Mouse (Mus musculus) hindbrain, embryonic 15.5 days (tissue): Measurements from ENCODE around the gene Spag6l. TPM values are rescaled to one million over a fixed set of nuclear protein-coding genes. Genes with fewer than 3 reads are reported as not detected.
"Not testable (repeated sequence)": the region's sequence is repeated elsewhere in the genome, so short reads cannot be mapped to it uniquely, and the experiment has no call there.

Source experiments
- ATAC-seq: fragments of 200-750 bp; cut with Nextera tagmentation; 2 replicates; pipeline ENCODE4 v1.8.0; 2017; ENCODE audit warnings: low read depth, moderate number of reproducible peaks, moderate TSS enrichment; ENCODE audit not compliant: low FRiP score
- H3K27ac ChIP-seq: fragments of 300-500 bp; sonication (generic); replicated peaks from 2 replicates; pipeline ENCODE4 v1.5.1; 2015; ENCODE audit warnings: mild to moderate bottlenecking, inconsistent platforms
- H3K27me3 ChIP-seq: fragments of 300-500 bp; sonication (generic); 2 replicates; pipeline ENCODE4 v1.6.1; 2015; ENCODE audit warnings: control low read depth, inconsistent platforms
- H3K36me3 ChIP-seq: fragments of 300-500 bp; sonication (generic); 2 replicates; pipeline ENCODE4 v1.6.1; 2015; ENCODE audit warnings: control low read depth, inconsistent platforms
- H3K4me1 ChIP-seq: fragments of 300-500 bp; sonication (generic); replicated peaks from 2 replicates; pipeline ENCODE4 v1.6.1; 2015; ENCODE audit warnings: control low read depth, inconsistent platforms
- H3K4me2 ChIP-seq: fragments of 300-500 bp; sonication (generic); 2 replicates; pipeline ENCODE4 v1.6.1; 2015; ENCODE audit warnings: moderate library complexity, mild to moderate bottlenecking, inconsistent platforms
- H3K4me3 ChIP-seq: fragments of 300-500 bp; sonication (generic); 2 replicates; pipeline ENCODE4 v1.5.1; 2015; ENCODE audit warnings: mild to moderate bottlenecking, inconsistent platforms
- H3K9ac ChIP-seq: fragments of 300-500 bp; sonication (generic); 2 replicates; pipeline ENCODE4 v1.6.1; 2015; ENCODE audit warnings: inconsistent platforms
- H3K9me3 ChIP-seq: fragments of 300-500 bp; sonication (generic); 2 replicates; pipeline ENCODE4 v1.6.1; 2016; ENCODE audit warnings: control low read depth, inconsistent platforms
- WGBS: fragments of 180-500 bp; shearing (Covaris S2); methylation state at CpG from one replicate; pipeline ENCODE4 v1.1.7; 2015; 5-methylcytosine and 5-hydroxymethylcytosine counted together
- polyA plus RNA-seq: library from polyadenylated mRNA; unstranded; fragments of >200 nt; fragmentation: Nextera tagmentation; extraction: Ambion mirVana; gene quantifications from 2 replicates; pipeline ENCODE4 v1.2.1, GENCODE M21; 2015

The Spag6l gene
- 16.8 and 18.5 TPM in 2 replicates for polyA plus RNA-seq

DNA sequence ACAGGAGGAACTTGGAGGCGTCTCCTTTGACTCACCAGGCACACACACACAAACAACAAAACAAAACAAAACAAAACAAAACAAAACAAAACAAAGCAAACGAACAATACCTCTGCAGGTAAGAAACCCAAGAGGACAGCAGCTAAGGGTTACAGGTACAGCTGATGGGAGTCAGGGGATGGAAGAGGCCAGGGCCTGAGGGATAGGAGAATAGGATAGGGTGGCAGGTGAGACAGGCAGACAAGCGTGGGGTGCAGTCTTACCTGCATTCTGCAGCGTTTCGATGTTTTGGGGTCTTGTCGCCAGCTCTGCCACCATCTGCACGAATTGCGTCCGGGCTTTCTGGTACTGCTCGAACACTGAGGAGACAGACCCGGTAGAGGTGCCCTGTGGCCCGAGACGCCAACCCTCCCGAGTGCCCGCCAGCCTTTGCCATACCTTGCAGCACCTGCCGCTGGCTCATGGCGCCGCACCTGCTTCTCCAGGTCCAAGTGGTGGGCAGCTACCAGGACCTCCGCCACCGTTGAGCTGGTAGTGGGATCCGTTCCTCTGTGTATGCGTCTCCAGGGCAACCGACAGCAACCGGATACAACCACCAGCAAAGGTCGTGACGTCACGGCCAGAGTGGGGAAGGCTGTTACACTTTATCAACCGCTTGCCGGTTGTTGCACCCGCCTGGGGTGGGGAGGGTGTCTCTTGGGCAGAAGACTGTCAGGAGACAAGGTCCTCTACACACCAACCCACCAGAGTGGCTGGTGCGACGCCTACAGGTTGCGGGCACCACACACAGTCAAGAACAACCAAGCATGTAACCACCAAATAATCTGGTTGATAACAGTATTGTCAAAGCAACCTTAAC, at the start of gene Spag6l:
TSS of gene Spag6l (minus strand) at position 700 of the 859 bp plus-strand sequence.
- H3K9ac ChIP-seq, result peak within 1 kb of the TSS; percentile 63
- peak within 1 kb of the TSS; percentile 60 for H3K27ac ChIP-seq
- H3K36me3 ChIP-seq, result no peaks in the 10 kb centered on the region
- H3K4me1 ChIP-seq, result no peaks in the 10 kb centered on the region
- no peaks in the 10 kb centered on the region for H3K27me3 ChIP-seq
- peak within 1 kb of the TSS; percentile 88 for H3K4me2 ChIP-seq
- peak; percentile 96 for ATAC-seq
- no peaks in the 10 kb centered on the region for H3K9me3 ChIP-seq
- H3K4me3 ChIP-seq, result peak within 1 kb of the TSS; percentile 81
- 6% methylated on average over 33 of the region's 33 CpGs for WGBS

DNA sequence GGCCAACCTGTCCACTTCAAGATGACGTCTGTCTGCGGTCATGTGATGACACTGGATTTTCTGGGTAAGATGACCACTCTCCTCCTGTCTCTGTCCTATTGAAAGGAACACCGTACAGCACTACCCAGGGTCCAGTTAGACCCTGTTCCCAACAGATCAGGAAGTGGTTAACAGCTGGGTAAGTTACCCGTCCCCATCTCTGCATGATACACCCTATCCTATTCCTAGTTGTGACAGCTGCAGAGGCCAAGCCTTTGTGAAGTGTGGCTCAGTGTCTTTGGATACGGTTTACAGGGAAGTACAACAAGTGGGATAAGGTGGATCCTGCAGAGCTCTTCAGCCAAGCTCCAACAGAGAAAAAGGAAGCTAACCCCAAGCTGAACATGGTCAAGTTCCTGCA, 49.8 kb upstream of the Spag6l start:
- Histone ChIP-seq H3K36me3 (peaks cover 81% of the 10 kb centered on the region), H3K27ac (no peak overlapping the region), H3K27me3 (no peaks in the 10 kb centered on the region), H3K9ac (no peak overlapping the region), H3K4me3 (no peak overlapping the region), H3K9me3 (no peaks in the 10 kb centered on the region), H3K4me2 (no peak overlapping the region), H3K4me1 (no peaks in the 10 kb centered on the region)
- 94% methylated on average over 5 of the region's 5 CpGs for WGBS
- ATAC-seq, result no peak

DNA sequence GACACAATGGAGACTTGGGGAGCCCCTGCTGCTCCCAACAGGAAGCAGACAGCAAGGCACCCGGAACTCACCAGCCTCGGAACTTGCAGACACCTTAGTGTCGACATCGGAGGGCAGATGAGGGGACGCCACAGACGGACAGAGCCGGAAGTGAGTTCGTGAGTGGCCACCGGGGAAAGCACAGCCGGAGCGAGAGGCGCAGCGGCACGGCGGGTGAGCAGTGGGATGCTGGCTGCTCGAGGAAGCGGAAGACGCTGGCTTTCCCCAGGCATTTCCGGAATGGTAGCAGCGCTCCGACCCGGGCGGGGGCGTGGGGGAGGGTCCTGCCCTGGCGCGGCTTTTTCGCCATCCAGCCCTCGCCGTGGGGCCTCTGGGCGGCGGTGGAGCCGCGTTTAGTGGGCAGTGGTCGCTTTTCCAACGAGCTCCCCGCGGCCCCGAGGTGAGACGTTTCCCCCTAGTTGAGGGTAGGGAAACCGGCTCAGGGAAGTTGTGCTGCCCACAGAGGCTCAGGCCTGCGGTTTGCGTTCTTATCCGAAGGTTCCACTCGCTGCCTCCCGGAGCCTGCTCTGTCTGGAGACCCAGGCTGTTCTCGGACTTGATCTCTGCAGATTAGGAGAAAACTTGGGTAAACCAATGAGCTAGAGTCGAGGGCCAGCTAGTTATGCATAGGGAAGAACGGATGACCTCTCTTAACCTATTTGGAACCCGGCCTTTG, 41.5 kb upstream of the Spag6l start, which contains the start of the genes Top3b and Vpreb1:
TSS of gene Top3b (plus strand) at position 120 of the 715 bp plus-strand sequence.
TSS of gene Vpreb1 (minus strand) at position 227 of the 715 bp plus-strand sequence.
- H3K27ac ChIP-seq, result peak within 1 kb of the TSS; percentile 91
- under 1% methylated on average over 48 of the region's 49 CpGs for WGBS
- peak; percentile 97 for ATAC-seq

DNA sequence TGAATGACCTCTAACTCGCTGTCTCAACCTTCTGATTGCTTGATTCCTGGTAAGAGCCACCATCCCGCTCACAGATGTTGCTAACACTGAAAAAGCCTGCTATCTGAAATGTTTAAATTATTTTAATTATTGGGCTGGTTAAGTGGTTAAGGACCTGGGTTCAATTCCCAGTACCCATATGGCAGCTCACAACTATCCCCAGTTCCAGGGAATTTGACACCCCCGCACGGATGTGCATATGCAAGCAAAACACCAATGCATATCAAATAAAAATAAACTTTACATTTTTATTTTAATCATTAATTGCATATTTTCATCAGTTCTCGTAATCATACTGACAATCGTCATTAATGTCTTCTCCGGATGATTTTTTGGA, 41.0 kb upstream of the Spag6l start:
- H3K9ac ChIP-seq, result peak overlapping the region; percentile 83
- no peaks in the 10 kb centered on the region for H3K9me3 ChIP-seq
- H3K36me3 ChIP-seq, result peaks cover 3% of the 10 kb centered on the region; the same call in 1 of the 2 replicates
- H3K4me3 ChIP-seq, result peak overlapping the region; percentile 76
- 36% methylated on average over 7 of the region's 7 CpGs for WGBS
- H3K27ac ChIP-seq, result peak overlapping the region; percentile 91
- peak overlapping the region; percentile 61 for H3K4me2 ChIP-seq
- H3K27me3 ChIP-seq, result no peaks in the 10 kb centered on the region
- H3K4me1 ChIP-seq, result peaks cover 20% of the 10 kb centered on the region
- peak; percentile 65 for ATAC-seq

More for the DNA sequence above, 41.5 kb upstream of the Spag6l start, which contains the start of the genes Top3b and Vpreb1:
- Histone ChIP-seq H3K4me3 (peak within 1 kb of the TSS; percentile 76), H3K9ac (peak within 1 kb of the TSS; percentile 83), H3K9me3 (no peaks in the 10 kb centered on the region), H3K4me1 (peaks cover 20% of the 10 kb centered on the region), H3K4me2 (peak within 1 kb of the TSS; percentile 61), H3K36me3 (peaks cover 7% of the 10 kb centered on the region), H3K27me3 (no peaks in the 10 kb centered on the region)

DNA sequence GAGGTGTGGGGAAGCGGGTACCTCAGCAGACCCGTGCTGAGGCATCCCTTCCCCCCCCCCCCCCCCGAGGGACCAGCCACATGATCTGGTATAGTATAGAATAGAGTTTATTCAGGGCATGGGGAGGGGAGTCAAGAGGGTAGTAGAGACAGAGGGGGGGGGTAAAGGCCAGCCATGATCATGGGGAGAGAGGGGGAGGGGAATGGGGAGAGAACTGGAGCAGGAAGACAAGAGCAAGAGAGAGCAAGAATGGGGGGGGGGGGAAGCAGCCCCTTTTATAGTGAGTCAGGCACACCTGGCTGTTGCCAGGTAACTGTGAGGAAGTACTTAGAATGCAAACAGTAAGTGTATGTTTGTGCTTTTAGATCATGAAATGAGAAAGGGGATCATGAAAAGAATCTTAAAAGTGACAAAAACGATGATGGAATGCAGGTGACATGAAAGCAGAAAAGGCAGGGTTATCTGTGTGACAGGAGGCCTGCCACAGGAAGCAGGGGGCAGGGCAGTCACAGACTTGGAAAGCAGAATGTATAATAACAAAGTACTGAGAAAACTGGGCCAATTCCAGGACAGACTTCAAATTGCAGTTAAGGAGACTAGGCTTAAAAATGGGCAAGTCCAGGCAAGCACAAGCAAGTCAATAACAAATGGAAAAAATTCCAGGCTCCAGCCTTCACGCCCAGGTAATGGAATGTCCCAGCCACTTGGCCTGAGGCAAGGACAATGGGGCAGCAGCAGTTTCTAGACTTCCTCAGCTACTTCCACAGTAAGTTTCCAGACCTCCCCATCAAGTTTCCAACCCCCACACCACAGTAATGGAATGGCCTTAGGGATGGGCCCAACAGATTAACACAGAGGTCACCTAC, 36.7 kb upstream of the Spag6l start:
- Histone ChIP-seq H3K27me3 (no peaks in the 10 kb centered on the region), H3K4me1 (peaks cover 3% of the 10 kb centered on the region; the same call in 1 of the 2 replicates), H3K9me3 (no peaks in the 10 kb centered on the region), H3K4me3 (no peak overlapping the region), H3K4me2 (no peak overlapping the region), H3K36me3 (no peaks in the 10 kb centered on the region), H3K27ac (no peak overlapping the region), H3K9ac (no peak overlapping the region)
- WGBS, result 52% methylated on average over 4 of the region's 5 CpGs
- ATAC-seq, result no peak

DNA sequence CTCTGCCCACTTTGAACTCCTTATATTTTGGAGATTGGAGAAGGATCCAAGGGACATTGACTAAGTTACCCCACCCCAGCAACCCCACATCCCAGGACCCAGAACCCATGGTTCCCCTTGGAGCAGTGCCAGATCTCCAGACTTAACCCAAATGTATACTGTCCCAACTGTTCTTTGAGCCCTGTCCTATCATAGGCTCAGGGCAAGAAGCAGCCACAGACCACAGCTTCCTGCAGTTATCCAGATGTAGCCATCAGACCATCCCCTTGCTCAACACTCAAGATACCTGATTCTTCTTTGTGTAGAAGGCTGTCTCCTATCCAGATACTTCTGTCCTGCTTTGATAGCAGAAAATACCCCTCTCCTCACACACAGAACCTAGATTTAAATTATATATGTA, 36.0 kb upstream of the Spag6l start:
- Histone ChIP-seq H3K4me3 (no peak overlapping the region), H3K9me3 (no peaks in the 10 kb centered on the region), H3K27me3 (no peaks in the 10 kb centered on the region), H3K36me3 (no peaks in the 10 kb centered on the region), H3K9ac (no peak overlapping the region), H3K4me1 (peaks cover 2% of the 10 kb centered on the region; the same call in 1 of the 2 replicates), H3K4me2 (no peak overlapping the region), H3K27ac (no peak overlapping the region)
- ATAC-seq, result no peak

DNA sequence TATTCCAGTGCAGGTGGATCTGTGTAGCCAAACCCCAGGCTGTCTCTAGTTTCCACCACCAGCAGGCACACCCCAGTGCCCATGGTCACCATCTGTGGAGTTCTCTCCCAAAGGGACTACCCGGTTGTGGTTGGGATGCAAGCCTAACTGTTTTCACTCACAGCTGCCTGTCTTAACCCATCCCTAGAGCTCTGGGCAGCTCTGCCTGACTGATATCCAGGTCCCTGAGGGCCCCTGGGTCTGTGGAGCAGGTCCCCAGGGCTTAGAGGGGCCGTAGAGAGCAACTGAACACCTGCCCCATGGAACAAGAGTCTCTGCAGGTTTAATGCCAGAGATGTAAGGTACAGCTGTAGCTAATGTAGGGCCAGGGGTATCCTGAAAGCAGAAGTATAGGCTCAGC, 34.7 kb upstream of the Spag6l start, which contains the start of gene Igll1:
TSS of gene Igll1 (minus strand) at position 8 of the 400 bp plus-strand sequence.
- no peak for ATAC-seq

DNA sequence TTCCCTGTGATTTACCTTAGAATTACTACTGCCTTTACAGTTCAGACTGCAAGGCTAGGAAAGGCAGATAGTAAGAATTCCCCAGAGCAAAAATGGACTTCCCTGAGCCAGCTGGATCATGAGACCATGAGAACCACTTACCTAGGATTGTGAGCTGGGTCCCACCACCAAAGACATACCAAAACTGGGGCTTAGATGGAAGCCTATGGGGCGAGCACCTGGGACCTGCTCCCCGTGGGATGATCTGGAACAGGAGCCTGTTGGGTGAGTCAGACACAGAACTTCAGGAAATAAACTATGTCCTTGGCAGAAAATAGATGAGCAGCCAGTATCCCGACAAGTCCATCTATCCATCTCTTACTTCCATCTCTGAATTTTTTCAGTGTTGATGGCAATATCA, 33.0 kb upstream of the Spag6l start:
- H3K36me3 ChIP-seq, result no peaks in the 10 kb centered on the region
- WGBS, result 73% methylated on average over 3 of the region's 3 CpGs

More for the DNA sequence above, 34.7 kb upstream of the Spag6l start, which contains the start of gene Igll1:
- Histone ChIP-seq H3K9ac (no peak within 1 kb of the TSS), H3K27ac (no peak within 1 kb of the TSS), H3K27me3 (no peaks in the 10 kb centered on the region), H3K4me3 (no peak within 1 kb of the TSS), H3K4me2 (no peak within 1 kb of the TSS), H3K4me1 (no peaks in the 10 kb centered on the region), H3K36me3 (no peaks in the 10 kb centered on the region), H3K9me3 (no peaks in the 10 kb centered on the region)
- WGBS, result 78% methylated on average over 2 of the region's 2 CpGs

DNA sequence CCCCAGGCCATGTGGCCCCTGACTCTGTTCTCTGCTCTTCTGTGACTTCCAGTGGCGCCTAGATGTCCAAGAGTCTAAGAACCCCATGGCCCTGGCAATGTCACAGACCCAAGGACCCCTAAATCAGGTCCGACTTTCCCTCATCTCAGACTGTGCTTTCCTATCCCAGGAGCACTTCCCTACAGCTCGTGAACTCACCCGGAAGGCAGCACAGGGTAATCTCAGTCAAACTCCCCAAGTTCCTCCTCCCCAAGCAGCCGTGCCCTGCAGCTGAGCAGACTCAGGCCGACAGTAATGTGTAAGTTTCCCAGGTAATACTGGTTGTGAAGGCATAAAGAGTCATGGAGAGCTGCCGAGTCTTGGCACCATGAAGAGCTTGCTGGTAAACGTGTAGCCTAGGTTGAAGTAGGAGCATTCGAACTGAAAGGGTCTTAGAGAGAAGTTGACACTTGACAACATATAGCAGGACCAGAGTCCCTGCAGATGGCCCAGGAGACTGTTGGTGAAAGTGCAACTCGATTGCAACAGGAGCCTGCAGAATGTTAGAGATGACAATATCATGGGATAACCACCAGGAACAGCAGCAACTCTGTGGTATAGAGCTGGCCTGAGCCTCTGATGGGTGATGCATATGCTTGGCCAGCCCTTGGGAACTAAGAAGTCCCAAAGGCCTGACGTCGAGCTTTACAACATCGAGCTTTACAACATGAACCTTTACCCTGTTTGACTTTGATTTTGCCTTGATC, 27.6 kb upstream of the Spag6l start:
- Histone ChIP-seq H3K27ac (no peak overlapping the region), H3K4me2 (no peak overlapping the region), H3K27me3 (no peaks in the 10 kb centered on the region), H3K36me3 (no peaks in the 10 kb centered on the region), H3K4me3 (no peak overlapping the region), H3K4me1 (no peaks in the 10 kb centered on the region), H3K9me3 (no peaks in the 10 kb centered on the region), H3K9ac (no peak overlapping the region)
- 81% methylated on average over 13 of the region's 13 CpGs for WGBS
- ATAC-seq, result no peak

More for the DNA sequence above, 33.0 kb upstream of the Spag6l start:
- Histone ChIP-seq H3K9me3 (no peaks in the 10 kb centered on the region), H3K4me3 (no peak overlapping the region), H3K4me2 (no peak overlapping the region), H3K9ac (no peak overlapping the region), H3K4me1 (no peaks in the 10 kb centered on the region), H3K27me3 (no peaks in the 10 kb centered on the region), H3K27ac (no peak overlapping the region)
- no peak for ATAC-seq

DNA sequence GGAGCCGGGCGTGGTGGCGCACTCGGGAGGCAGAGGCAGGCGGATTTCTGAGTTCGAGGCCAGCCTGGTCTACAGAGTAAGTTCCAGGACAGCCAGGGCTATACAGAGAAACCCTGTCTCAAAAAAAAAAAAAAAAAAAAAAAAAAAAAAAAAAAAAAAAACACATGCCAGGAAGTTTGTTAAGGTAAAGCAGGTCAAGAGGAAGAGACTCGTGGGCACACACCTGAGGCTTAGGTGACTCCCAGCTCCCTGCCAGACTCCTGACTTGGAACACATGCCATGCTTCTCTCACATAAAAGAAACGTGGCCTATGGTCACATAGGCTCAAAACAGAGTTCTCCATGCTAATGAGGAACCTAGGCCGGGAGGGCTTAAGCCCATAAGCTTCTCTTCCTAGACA, 26.8 kb upstream of the Spag6l start:
- not testable (repeated sequence) for ATAC-seq, H3K36me3 ChIP-seq, H3K9ac ChIP-seq, H3K9me3 ChIP-seq, H3K4me1 ChIP-seq, H3K27me3 ChIP-seq, H3K4me2 ChIP-seq, H3K27ac ChIP-seq, H3K4me3 ChIP-seq
- 87% methylated on average over 9 of the region's 9 CpGs for WGBS

DNA sequence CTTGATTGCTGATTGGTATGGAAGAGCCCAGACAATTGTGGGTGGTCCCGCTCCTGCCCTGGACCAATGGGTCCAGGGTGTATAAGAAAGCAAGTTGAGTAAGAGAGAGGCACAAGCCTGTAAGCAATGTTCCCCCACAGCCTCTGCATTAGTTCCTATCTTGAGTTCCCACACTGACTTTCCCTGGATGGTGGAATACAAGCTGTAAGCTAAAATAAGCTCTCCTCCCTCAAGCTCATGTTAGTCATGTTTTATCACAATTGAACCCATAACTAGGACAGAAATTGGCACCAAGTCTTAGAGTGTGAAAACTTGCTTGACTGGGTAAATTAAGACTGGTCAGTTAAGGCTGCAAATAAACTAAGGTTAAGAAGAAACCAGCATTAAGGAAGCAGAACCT, 26.3 kb upstream of the Spag6l start:
- ATAC-seq, result no peak
- Histone ChIP-seq H3K36me3 (no peaks in the 10 kb centered on the region), H3K9ac (no peak overlapping the region), H3K4me2 (no peak overlapping the region), H3K9me3 (no peaks in the 10 kb centered on the region), H3K27ac (no peak overlapping the region), H3K4me1 (no peaks in the 10 kb centered on the region), H3K4me3 (no peak overlapping the region), H3K27me3 (no peaks in the 10 kb centered on the region)
- WGBS, result 97% methylated on average over 1 of the region's 1 CpGs
